Mouse (Mus musculus) left cerebral cortex, postnatal 25 days (tissue): ENCODE data around the gene Fbxo6. TPM values are rescaled to one million over a fixed set of nuclear protein-coding genes. Genes with fewer than 3 reads are reported as not detected.

Source experiments
- DNase-seq, 2 experiments: peaks; one replicate each; pipeline ENCODE4 v3.0.0; 2022; ENCODE audit warnings: low spot score in 2 of 2, mixed read lengths in 1 of 2
- intact Hi-C: fragments of 180-260 bp; cut with DNase I; formaldehyde crosslinking; loops from one replicate; pipeline ENCODE4 v1.15.1; 2025
- total RNA-seq, 2 experiments: library from RNA; stranded (reverse); gene quantifications; 2 replicates each; pipeline ENCODE4 v1.2.3; 2021

Fbxo6 gene
- total RNA-seq, 2 experiments from 2014 or later = 26.9 to 28.0 TPM

- intact Hi-C loops = loop anchor here (1.0 kb wide), 1 partner anchor 50 kb away; no protein-coding TSS in a partner anchor
- no peak for DNase-seq
Observed at GRCm38 (mm10) chr4:148164461-148164860, 12.5 kb upstream of the Fbxo6 start.

DNA sequence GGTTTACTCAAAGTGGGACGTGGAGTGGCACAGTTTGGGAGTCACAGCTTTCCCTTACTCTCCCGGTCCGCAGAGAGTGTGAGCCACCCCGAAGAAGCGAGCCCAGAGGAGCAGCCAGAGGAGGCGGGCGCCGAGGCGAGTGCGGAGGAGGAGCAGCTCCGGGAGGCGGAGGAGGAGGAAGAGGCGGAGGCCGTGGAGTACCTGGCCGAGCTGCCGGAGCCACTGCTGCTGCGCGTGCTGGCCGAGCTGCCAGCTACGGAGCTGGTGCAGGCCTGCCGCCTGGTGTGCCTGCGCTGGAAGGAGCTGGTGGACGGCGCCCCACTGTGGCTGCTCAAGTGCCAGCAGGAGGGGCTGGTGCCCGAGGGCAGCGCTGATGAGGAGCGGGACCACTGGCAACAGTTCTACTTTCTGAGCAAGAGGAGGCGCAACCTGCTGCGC lies 12.1 kb upstream of the Fbxo6 start:
- peak; percentile 82 for DNase-seq
- intact Hi-C loops = loop anchor here (1.0 kb wide), 1 partner anchor 50 kb away; no protein-coding TSS in a partner anchor

GRCm38 (mm10) chr4:148160436-148161390 lies 8.8 kb upstream of the Fbxo6 start, which contains the start of the genes Fbxo44 and Fbxo2:
Gene Fbxo44, minus strand, starts transcription at chr4:148160482.
Gene Fbxo2, plus strand, starts transcription at chr4:148160621.
- DNase-seq = peak; percentile 67 to 68
- intact Hi-C loops = loop anchor here (2.0 kb wide), 1 partner anchor 20 kb away; no protein-coding TSS in a partner anchor

GRCm38 (mm10) chr4:148159544-148160435 lies 7.8 kb upstream of the Fbxo6 start:
- DNase-seq = peak; percentile 98 to 100
- intact Hi-C loops = loop anchor here (2.0 kb wide), 1 partner anchor 19 kb away; no protein-coding TSS in a partner anchor

DNA sequence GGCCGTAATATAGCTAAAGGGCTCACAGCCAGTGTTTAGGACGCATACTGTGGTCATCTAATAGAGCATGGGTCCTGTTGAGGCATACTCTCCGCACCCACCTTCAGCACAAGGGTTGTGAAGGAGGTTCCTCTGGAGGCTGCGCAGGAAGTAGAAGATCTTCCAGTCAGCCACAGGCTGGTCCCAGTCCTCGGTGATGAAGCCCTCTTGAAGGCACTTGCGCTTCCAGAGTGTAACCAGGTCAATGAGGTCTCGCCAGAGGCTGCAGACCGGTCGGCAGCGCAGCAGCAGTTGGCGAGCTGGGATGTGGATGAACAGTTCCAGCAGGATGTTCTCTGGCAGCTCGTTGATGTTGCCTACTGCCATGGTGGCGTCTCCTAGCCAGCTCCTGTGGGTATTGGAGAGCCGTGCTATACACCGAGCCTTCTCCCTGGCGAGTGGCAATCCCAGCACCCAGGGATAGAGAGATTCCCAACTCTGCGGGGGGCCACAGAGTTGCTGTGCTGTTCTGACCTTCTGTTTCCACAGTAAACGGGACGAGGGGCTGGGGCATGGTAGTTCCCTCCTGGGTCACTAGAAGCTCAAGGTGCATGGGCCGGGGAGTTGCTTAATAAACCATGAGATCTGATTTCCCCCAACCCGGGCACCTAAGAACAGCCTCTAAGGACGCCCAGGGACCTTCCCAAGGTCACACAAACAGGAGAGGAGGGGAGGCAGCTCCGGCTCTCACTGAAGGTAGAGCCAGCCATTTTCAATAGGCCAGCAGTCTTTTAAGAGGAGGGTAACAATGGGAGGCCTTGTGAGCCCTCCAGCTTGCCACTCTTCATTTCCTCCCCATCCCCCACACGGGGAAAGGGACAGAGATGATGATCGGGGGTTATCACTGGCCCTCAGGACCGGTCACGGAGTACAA lies 6.8 kb upstream of the Fbxo6 start:
- intact Hi-C loops = no loop called here
- DNase-seq = peak; percentile 52 to 64

- intact Hi-C loops = no loop called here
- DNase-seq = peak; percentile 49 to 56
Observed at GRCm38 (mm10) chr4:148154982-148155381, 3.0 kb upstream of the Fbxo6 start.

DNA sequence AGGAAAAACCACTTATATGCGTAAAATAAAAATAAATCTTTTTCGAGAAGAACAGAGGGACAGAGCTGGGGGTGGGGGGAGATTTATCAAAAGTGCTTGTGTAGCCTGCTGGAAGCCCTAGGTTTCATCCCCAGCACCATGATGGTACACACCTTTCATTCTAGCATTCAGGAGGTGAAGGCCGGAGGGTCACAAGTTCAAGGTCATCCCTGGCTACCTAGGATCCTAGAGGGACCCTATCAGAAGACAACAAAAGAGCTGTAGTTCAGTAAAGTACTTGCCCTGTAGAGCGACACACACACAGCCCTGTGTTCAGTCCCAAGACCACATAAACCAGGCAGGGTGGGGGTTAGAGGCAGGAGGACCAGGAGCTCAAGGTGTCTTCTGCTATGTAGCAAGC lies 2.1 kb upstream of the Fbxo6 start:
- DNase-seq = no peak
- intact Hi-C loops = no loop called here

DNA sequence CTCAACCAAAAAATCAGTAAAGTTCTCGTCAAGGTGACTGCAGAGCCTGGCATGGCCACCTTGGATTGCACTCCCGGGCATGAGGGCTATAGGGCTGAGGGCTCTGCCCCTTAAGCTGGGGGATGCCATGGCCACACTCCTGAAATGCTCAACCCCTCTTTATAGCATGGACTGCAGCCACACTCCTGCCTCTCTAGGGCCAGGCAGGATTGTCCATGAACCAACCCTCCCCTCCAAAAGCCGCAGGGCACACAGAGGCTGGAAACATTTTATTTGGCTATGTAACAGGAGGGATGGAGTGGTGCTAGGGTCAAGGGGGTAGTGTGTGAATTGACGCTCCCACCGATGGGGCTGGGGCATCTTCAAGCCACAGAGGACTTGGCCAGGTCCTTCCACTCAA lies 607 bp upstream of the Fbxo6 start:
- intact Hi-C loops = no loop called here
- DNase-seq = no peak

DNA sequence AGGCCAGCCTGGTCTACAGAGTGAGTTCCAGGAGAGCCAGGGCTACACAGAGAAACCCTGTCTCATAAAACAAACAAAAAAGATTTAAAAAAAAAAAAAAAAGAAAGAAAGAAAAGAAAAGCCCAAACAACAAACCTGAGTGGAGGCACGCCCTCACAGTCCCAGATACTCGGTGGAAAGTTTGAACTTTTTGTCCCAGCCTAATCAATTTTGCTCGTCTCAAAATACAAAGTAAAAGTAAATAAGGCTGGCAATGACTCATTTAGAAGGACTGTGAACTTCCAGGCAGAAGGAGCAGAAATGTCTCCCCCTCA lies 1.0 kb downstream of the Fbxo6 start:
- no peak for DNase-seq
- intact Hi-C loops = no loop called here

GRCm38 (mm10) chr4:148150242-148150641 lies 1.7 kb downstream of the Fbxo6 start:
- no peak for DNase-seq
- intact Hi-C loops = no loop called here

- intact Hi-C loops = no loop called here
- no peak for DNase-seq
Observed at GRCm38 (mm10) chr4:148149540-148149939, 2.4 kb downstream of the Fbxo6 start.

DNA sequence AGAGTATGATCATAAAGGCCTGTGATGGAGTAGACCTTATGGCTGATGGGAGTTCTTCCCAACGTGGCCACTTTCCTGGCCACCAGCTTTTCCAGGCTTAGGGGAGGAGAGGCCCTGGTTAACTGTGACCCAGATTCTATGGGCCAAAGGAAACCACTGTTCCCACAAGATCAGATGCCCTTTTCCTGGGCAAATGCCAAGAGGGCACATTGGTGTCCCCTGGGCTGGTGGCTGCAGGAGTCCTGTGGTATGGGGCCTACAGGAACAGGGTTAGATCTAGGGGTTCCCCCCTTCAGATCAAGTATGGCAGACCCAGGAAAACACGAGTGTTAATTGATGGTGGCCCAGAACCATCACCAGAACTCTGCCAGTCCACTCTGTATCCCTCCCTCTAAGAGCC lies 4.2 kb downstream of the Fbxo6 start:
- no peak for DNase-seq
- intact Hi-C loops = no loop called here

GRCm38 (mm10) chr4:148143721-148144120 lies 8.2 kb downstream of the Fbxo6 start:
- intact Hi-C loops = no loop called here
- DNase-seq = no peak

- intact Hi-C loops = loop anchor here (2.0 kb wide), 1 partner anchor 20 kb away; the partner anchor contains the start of genes Fbxo2 and Fbxo44
Observed at GRCm38 (mm10) chr4:148140098-148141011, 11.6 kb downstream of the Fbxo6 start.

GRCm38 (mm10) chr4:148139767-148140097 lies 12.2 kb downstream of the Fbxo6 start:
- intact Hi-C loops = loop anchor here (2.0 kb wide), 1 partner anchor 21 kb away; the partner anchor contains the start of genes Fbxo2 and Fbxo44
- DNase-seq = no peak

More at GRCm38 (mm10) chr4:148140098-148141011, 11.6 kb downstream of the Fbxo6 start:
- DNase-seq = peak; percentile 93 to 95

DNA sequence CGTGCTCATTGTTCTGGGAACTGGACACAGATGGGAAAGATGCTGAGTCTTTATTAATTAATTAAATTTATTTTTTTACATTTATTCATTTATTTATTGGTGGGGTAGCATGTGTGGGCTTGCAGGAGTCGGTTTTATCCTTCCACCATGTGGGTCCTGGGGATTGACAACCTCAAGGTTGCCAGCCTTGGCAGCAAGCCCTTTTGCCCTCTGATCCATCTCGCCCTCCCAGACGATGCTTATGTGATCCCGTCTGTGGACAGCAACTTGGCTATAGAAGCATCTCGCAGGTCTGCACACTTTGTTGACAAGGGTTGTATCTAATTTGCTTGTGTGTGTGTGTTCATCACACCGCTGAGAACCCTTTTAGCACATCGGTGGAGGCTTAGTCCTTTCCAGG lies 14.4 kb downstream of the Fbxo6 start:
- intact Hi-C loops = no loop called here
- DNase-seq = no peak

GRCm38 (mm10) chr4:148134988-148135387 lies 17.0 kb downstream of the Fbxo6 start:
- intact Hi-C loops = no loop called here
- DNase-seq = no peak

GRCm38 (mm10) chr4:148131497-148132081 lies 20.4 kb downstream of the Fbxo6 start:
- intact Hi-C loops = no loop called here
- no peak for DNase-seq
